Mouse (Mus musculus) kidney, embryonic 14.5 days (tissue): ENCODE data around the gene Spink2. TPM values are rescaled to one million over a fixed set of nuclear protein-coding genes. Genes with fewer than 3 reads are reported as not detected.
"Not testable (repeated sequence)": the region's sequence is repeated elsewhere in the genome, so short reads cannot be mapped to it uniquely, and the experiment has no call there.

Experiments
- ATAC-seq: fragments of 200-750 bp; cut with Nextera tagmentation; 2 replicates; pipeline ENCODE4 v1.8.0; 2017; ENCODE audit warnings: moderate number of reproducible peaks, mild to moderate bottlenecking, moderate TSS enrichment, moderate library complexity; ENCODE audit not compliant: low FRiP score, low TSS enrichment
- H3K27ac ChIP-seq: fragments of 300-500 bp; sonication (generic); 2 replicates; pipeline ENCODE4 v1.5.1; 2014; ENCODE audit warnings: low read depth, mild to moderate bottlenecking, low read length, moderate library complexity, mixed read lengths
- H3K27me3 ChIP-seq: fragments of 300-500 bp; sonication (generic); 2 replicates; pipeline ENCODE4 v1.6.1; 2014; ENCODE audit warnings: mild to moderate bottlenecking, low read length; ENCODE audit not compliant: control insufficient read depth, insufficient read depth
- H3K36me3 ChIP-seq: fragments of 300-500 bp; sonication (generic); 2 replicates; pipeline ENCODE4 v1.6.1; 2014; ENCODE audit warnings: low read length, mixed read lengths; ENCODE audit not compliant: control insufficient read depth, insufficient read depth
- H3K4me1 ChIP-seq: fragments of 300-500 bp; sonication (generic); 2 replicates; pipeline ENCODE4 v1.6.1; 2014; ENCODE audit warnings: low read length, mixed read lengths; ENCODE audit not compliant: control insufficient read depth, insufficient read depth
- H3K4me2 ChIP-seq: fragments of 300-500 bp; sonication (generic); replicated peaks from 2 replicates; pipeline ENCODE4 v1.6.1; 2014; ENCODE audit warnings: low read depth, mild to moderate bottlenecking, low read length
- H3K4me3 ChIP-seq: fragments of 300-500 bp; sonication (generic); 2 replicates; pipeline ENCODE4 v1.5.1; 2014; ENCODE audit warnings: mild to moderate bottlenecking, low read length
- H3K9ac ChIP-seq: fragments of 300-500 bp; sonication (generic); 2 replicates; pipeline ENCODE4 v1.6.1; 2014; ENCODE audit warnings: low read depth, mild to moderate bottlenecking, low read length, moderate library complexity
- H3K9me3 ChIP-seq: fragments of 300-500 bp; sonication (generic); 2 replicates; pipeline ENCODE4 v1.6.1; 2016; ENCODE audit warnings: low read length; ENCODE audit not compliant: control insufficient read depth
- WGBS: fragments of 180-500 bp; shearing (Covaris S2); extraction: QIAGEN DNeasy Blood & Tissue Kit; methylation state at CpG from one replicate; pipeline ENCODE4 v1.1.7; 2014; 5-methylcytosine and 5-hydroxymethylcytosine counted together
- polyA plus RNA-seq: library from polyadenylated mRNA; unstranded; fragments of >200 nt; fragmentation: Nextera tagmentation; extraction: Ambion mirVana; gene quantifications from 2 replicates; pipeline ENCODE4 v1.2.1, GENCODE M21; 2014

The Spink2 gene
- polyA plus RNA-seq, 1 experiment from 2014 or later: 1.6 TPM

DNA sequence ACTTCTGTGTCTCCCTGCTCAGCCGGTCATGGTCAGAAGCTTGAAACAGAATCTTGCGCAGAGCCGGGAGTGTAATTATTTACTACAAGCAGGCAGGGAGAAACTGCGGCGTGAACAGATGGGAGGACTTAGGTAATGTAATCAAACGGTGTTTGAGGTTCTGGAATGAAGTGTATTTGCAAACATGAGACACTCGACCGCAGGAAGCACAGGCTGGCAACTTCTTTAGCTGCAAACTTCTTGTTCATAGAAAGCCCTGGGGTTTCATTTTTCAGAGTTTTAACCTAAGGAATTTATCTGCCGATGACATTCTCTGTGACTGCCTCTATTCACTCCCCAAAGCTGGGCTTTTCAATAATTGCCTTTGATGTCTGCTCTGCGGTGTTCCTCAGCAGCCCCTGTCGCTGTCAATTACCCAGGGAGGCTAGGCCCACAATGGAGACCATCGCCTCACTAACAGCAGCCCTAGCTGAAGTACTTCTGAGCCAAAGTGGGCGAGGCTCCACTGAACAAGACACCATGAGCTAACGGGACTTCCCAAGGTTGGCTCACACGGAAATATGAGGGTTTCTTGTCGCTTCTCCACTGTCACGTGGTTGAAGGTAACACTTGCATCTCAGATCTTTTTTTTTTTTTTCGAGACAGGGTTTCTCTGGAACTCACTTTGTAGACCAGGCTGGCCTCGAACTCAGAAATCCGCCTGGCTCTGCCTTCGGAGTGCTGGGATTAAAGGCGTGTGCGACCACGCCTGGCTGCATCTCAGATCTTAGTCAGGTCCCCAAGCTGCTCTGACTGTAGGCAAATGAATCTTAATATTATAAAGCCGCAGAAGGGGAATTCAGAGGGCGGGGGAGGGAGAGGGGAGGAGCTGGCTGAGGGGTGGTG, 34.8 kb upstream of the Spink2 start:
- H3K4me3 ChIP-seq: peak overlapping the region; percentile 30
- peak; percentile 84 for ATAC-seq
- peak overlapping the region; percentile 30; the same call in 1 of the 2 replicates for H3K27ac ChIP-seq
- H3K4me1 ChIP-seq: peaks cover 7% of the 10 kb centered on the region; the same call in 1 of the 2 replicates
- H3K27me3 ChIP-seq: no peaks in the 10 kb centered on the region
- H3K4me2 ChIP-seq: peak overlapping the region; percentile 45
- H3K9ac ChIP-seq: no peak overlapping the region
- 26% methylated on average over 26 of the region's 26 CpGs for WGBS
- no peaks in the 10 kb centered on the region for H3K36me3 ChIP-seq
- H3K9me3 ChIP-seq: no peaks in the 10 kb centered on the region

- ATAC-seq: no peak
Measured at GRCm38 (mm10) chr5:77245463-77245786, 34.2 kb upstream of the Spink2 start.

DNA sequence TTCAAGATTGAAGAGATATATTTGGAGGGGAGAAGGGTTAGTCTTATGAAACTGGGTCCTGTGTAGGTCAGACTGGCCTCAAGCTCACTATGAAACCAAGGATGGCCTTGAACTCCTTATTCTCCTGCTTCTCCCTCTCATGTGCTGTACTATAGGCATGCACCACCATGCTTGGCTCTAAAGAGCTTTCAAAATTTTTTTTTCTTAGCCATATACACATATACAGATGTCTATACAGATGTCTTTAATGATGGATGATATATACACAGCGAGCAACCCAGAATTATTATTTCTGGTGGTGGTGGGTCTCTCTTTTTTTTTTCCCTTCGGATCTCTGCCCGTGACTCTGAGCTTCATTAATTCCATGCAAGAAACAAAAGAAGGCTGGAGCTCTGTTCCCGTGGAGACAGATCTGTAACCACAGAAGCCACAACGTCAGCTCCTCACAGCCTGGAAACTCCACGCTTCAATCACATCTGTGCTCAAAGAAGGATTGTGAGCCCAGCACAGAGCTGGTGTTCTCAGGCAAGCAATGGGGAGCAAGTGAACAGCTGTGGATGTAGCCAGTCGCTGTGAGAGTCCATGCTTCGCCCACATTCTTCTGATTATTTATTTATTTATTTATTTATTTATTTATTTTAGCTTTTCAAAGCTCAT, 33.2 kb upstream of the Spink2 start:
- Histone ChIP-seq H3K9ac (no peak overlapping the region), H3K27me3 (no peaks in the 10 kb centered on the region), H3K4me3 (no peak overlapping the region), H3K27ac (no peak overlapping the region), H3K4me2 (no peak overlapping the region), H3K36me3 (no peaks in the 10 kb centered on the region), H3K4me1 (peaks cover 7% of the 10 kb centered on the region; the same call in 1 of the 2 replicates), H3K9me3 (no peaks in the 10 kb centered on the region)
- WGBS: 64% methylated on average over 8 of the region's 8 CpGs
- 0 out of 2 replicates have a peak, but pooled peaks have one; percentile 34 for ATAC-seq

More at GRCm38 (mm10) chr5:77245463-77245786, 34.2 kb upstream of the Spink2 start:
- peak overlapping the region; percentile 30 for H3K4me3 ChIP-seq
- peaks cover 7% of the 10 kb centered on the region; the same call in 1 of the 2 replicates for H3K4me1 ChIP-seq
- H3K9me3 ChIP-seq: no peaks in the 10 kb centered on the region
- H3K36me3 ChIP-seq: no peaks in the 10 kb centered on the region
- 35% methylated on average over 7 of the region's 7 CpGs for WGBS
- H3K4me2 ChIP-seq: peak overlapping the region; percentile 45
- H3K27ac ChIP-seq: peak overlapping the region; percentile 30; the same call in 1 of the 2 replicates
- no peaks in the 10 kb centered on the region for H3K27me3 ChIP-seq
- H3K9ac ChIP-seq: no peak overlapping the region

GRCm38 (mm10) chr5:77237104-77237503, 25.8 kb upstream of the Spink2 start:
- Histone ChIP-seq H3K4me3 (no peak overlapping the region), H3K27ac (no peak overlapping the region), H3K27me3 (no peaks in the 10 kb centered on the region), H3K9me3 (no peaks in the 10 kb centered on the region), H3K4me2 (no peak overlapping the region), H3K4me1 (no peaks in the 10 kb centered on the region), H3K36me3 (no peaks in the 10 kb centered on the region), H3K9ac (no peak overlapping the region)
- 64% methylated on average over 2 of the region's 2 CpGs for WGBS
- no peak for ATAC-seq

- no peak for ATAC-seq
- Histone ChIP-seq H3K9me3 (no peaks in the 10 kb centered on the region), H3K27ac (no peak overlapping the region), H3K4me2 (no peak overlapping the region), H3K4me3 (no peak overlapping the region), H3K9ac (no peak overlapping the region), H3K27me3 (no peaks in the 10 kb centered on the region), H3K4me1 (no peaks in the 10 kb centered on the region), H3K36me3 (no peaks in the 10 kb centered on the region)
- 51% methylated on average over 3 of the region's 3 CpGs for WGBS
Measured at GRCm38 (mm10) chr5:77234921-77235320, 23.6 kb upstream of the Spink2 start.

- H3K4me3 ChIP-seq, H3K36me3 ChIP-seq, H3K27me3 ChIP-seq, H3K4me1 ChIP-seq, H3K27ac ChIP-seq, H3K4me2 ChIP-seq, H3K9me3 ChIP-seq, ATAC-seq, H3K9ac ChIP-seq: not testable (repeated sequence)
- WGBS: 98% methylated on average over 4 of the region's 4 CpGs
Measured at GRCm38 (mm10) chr5:77231863-77232262, 20.6 kb upstream of the Spink2 start.

GRCm38 (mm10) chr5:77228986-77229385, 17.7 kb upstream of the Spink2 start:
- H3K9me3 ChIP-seq: no peaks in the 10 kb centered on the region
- no peaks in the 10 kb centered on the region for H3K27me3 ChIP-seq
- H3K4me3 ChIP-seq: no peak overlapping the region
- H3K27ac ChIP-seq: no peak overlapping the region
- 26% methylated on average over 1 of the region's 1 CpGs for WGBS
- no peaks in the 10 kb centered on the region for H3K36me3 ChIP-seq
- no peaks in the 10 kb centered on the region for H3K4me1 ChIP-seq
- H3K4me2 ChIP-seq: no peak overlapping the region
- H3K9ac ChIP-seq: no peak overlapping the region
- peak; percentile 80; the same call in 1 of the 2 replicates for ATAC-seq

DNA sequence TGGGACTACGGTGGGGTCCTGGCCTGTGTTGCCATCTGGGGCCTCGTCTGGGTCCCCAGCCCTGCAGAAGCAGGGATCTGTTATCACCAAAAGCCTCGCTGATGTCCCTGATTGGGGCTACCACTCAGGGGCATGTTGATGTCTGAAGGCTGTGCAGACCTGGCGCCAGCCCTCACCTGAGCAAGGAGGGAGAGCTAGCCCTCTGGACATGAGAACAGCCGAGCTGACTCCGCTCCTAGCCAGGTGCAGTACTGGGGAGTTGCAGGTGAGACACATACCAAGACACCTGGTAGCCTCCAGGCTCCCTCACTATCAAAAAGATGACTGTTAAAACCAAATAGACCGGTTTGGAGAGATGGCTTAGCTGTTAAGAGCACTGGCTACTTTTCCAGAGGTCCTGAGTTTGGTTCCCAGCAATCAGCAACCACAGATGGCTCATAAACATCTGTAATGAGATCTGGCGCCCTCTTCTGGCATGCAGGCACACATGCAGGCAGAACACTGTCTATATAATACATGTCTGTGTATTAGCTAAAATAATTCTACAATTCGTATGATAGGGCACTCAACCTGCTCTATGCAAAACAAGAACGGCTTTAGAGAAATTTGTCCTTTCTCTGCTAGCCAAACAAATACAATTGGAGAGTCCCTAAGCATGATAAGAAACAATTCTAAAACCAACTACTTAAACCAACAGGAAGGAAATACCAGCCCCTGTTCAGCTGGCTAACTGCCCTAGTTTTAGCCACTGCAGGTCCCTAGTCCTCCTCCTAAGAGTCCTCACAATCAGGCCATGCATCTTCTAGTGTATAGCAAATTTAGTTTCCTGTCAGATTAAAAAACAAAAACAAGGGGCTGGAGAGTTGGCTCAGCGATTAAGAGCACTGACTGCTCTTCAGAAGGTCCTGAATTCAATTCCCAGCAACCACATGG, 12.0 kb upstream of the Spink2 start:
- H3K4me1 ChIP-seq: no peaks in the 10 kb centered on the region
- H3K9me3 ChIP-seq: peaks cover 5% of the 10 kb centered on the region; the same call in 1 of the 2 replicates
- H3K9ac ChIP-seq: no peak overlapping the region
- H3K4me3 ChIP-seq: no peak overlapping the region
- no peak overlapping the region for H3K27ac ChIP-seq
- no peaks in the 10 kb centered on the region for H3K36me3 ChIP-seq
- H3K27me3 ChIP-seq: no peaks in the 10 kb centered on the region
- 74% methylated on average over 11 of the region's 11 CpGs for WGBS
- no peak for ATAC-seq
- H3K4me2 ChIP-seq: no peak overlapping the region
